Mouse (Mus musculus) ES-CJ7 (cell line): ENCODE results near the gene Carmil1.

ENCODE experiments used
- DNase-seq: peaks from one replicate; pipeline ENCODE4 v3.0.0; 2011; ENCODE audit warnings: low read depth, low spot score

Gene Carmil1

GRCm38 (mm10) chr13:24211229-24211628, 69.4 kb downstream of the Carmil1 start:
- DNase-seq, result no peak

- no peak for DNase-seq
These were observed 74.5 kb downstream of the Carmil1 start for GRCm38 (mm10) chr13:24206097-24206496.

GRCm38 (mm10) chr13:24202314-24202713, 78.3 kb downstream of the Carmil1 start:
- no peak for DNase-seq

DNA sequence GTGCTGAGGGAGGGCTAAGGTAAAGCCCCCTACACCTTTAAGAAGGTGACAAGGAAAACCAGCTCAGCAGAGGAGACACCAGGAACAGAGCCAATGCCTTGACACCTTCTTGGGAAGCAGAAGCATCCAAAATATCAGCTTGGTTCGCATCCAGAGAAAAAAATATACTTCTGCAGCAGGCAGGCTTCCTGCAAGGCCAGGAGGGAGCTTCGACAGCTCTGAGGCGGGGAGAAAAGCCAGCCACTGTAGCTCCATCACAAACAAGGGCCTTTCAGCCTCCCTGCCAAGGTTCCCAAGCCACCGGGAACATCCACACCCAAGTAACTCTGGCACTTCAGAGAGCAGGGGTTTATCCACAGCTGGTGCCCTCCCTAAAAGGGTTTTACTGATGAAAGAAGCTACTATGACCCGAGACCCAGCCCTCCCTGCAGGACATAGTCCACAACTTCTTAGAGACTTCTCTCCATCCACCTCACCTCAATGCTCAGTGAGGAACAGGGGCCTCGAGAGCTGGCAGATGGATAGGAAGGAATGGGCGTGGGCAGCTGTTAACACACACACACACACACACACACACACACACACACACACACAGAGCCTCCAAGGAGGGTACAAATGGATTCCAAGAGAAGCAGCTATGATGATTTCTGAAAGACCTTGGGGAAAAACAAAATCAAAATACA, 80.6 kb downstream of the Carmil1 start:
- no peak for DNase-seq

DNA sequence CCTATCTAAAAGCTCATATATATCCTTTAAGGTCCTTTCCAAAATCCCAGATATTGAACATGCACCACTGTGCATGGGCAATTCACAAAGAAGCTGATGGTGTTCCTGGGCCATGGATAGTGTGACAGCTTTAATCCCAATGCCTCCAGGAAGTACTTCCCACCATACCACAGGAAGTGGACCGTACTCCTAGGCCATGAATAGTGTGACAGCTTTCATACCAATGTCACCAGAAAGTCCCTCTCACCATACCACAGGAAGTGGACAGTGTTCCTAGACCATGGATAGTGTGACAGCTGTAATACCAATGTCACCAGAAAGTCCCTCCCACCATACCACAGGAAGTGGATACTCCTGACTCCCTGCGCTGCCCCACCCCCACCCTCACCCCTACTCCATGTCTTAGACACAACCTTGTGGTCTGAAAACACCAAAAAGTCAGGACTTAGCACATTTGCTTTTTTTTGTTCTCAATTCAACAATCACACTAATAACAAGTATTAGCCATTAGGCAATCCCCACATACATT, 82.1 kb downstream of the Carmil1 start:
- DNase-seq, result no peak

- DNase-seq, result no peak
These were observed 85.2 kb downstream of the Carmil1 start for GRCm38 (mm10) chr13:24195371-24195770.

DNA sequence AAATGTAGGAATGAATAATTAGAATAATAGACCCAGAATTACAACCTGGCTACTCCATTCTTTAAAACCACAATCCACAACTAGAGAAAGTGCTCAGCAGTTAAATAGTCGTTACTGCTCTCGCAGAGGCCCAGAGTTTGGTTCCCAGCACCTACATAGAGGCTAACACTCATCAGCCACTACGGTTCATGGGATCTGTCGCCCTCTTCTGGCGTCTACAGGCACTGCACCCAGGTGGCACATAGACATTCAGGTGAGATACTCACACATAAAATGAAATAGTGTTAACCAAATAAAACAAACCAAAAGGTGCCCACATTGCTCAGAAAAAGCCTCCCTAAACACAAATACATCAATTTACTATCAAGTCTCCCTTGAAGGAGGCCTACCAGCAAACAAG, 86.6 kb downstream of the Carmil1 start:
- peak; percentile 33 for DNase-seq

DNA sequence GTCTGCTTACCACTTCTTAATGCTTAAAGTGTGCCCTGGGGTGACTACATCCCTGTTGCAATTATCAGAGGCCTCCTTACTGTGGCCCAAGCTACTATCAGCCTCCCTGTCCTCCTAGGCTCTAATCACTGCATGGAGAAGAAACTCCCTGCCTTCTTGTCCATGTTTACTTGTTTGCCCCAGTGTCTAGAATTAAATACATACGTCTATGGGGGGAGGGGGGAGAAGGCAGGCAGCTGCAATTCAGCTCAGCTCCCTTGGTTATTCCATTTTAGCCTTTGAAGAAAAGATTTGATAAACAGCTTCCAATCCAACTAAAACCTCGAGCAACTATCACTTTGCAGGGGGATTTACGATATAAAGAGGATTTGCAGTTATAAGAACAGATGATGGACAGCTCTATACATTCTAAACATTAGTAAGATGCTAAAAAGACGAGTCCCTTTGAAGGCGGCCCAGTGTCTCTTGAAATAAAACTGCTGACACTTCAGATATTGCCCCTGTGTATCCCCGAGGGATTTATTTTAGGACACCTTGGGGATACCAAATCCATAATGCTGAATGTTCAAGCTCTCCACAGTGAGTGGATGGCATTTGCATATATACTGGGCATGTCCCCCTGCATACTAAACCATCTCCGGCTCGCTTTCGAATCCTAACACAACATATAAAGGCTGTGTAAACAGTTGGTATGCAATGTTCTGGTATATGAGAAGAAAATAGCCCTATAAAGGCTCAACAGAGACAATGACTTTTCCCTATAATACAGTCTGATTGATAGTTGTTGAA, 89.5 kb downstream of the Carmil1 start:
- no peak for DNase-seq

GRCm38 (mm10) chr13:24187026-24187425, 93.6 kb downstream of the Carmil1 start:
- no peak for DNase-seq

GRCm38 (mm10) chr13:24185641-24186040, 95.0 kb downstream of the Carmil1 start:
- no peak for DNase-seq

DNA sequence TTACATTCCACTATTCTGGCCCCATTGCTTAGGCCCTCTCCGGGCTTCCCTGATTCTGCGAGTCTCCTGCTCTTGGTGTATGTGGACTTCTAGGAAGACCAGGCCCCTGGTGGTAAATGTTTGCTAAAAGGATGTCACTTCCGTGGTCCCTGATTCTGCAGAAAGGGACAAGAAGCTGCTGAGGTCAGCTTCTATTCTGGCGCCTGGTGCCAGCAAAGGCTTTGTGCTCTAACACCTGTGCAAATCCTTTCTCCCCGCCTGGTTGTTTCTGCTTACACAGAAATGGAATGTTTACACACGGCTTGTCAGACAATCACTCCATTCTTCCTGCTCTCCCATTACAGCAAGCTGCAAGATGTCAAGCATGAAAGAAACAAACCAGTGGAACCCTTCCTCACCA, 97.7 kb downstream of the Carmil1 start:
- DNase-seq, result no peak

DNA sequence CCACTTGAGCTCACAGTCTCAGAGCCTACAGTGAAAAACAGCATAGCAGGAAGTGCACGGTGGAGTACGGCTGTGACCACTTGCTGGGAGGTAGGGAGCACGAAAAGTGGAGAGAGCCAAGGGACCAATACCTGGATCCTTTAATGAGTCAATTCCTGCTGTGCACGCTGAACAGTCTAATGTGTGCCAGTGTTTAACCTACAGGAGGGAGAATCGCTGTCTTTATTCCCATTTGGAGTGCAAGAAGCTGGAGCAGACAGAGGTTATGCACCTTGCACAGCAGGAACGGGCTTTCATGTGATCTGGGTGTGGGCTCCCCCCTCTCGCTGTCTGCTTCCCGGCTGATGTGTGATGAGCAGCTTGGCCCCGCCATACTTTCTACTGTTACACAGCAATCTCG, 101.1 kb downstream of the Carmil1 start:
- peak; percentile 29 for DNase-seq

- DNase-seq, result no peak
These were observed 103.0 kb downstream of the Carmil1 start for GRCm38 (mm10) chr13:24177600-24177999.

- no peak for DNase-seq
These were observed 103.8 kb downstream of the Carmil1 start for GRCm38 (mm10) chr13:24176835-24177234.

DNA sequence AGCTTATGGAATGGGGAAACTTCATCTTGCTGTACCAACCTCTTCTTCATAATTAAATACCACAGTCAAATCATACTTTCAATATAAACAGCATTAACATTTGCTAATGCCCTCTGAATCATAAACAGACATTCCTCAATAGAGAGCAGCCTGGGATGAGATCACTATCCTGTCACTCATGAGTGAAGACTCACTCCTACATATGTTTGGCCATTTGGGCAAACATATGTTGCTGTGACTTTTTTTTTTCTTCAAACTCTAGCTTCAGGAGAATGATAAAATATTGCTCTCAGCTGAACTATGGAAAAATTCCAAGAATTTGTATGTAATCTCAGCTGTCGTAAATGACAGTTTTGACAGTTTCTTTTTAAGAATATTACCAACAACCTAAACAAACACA, 110.9 kb downstream of the Carmil1 start:
- no peak for DNase-seq

DNA sequence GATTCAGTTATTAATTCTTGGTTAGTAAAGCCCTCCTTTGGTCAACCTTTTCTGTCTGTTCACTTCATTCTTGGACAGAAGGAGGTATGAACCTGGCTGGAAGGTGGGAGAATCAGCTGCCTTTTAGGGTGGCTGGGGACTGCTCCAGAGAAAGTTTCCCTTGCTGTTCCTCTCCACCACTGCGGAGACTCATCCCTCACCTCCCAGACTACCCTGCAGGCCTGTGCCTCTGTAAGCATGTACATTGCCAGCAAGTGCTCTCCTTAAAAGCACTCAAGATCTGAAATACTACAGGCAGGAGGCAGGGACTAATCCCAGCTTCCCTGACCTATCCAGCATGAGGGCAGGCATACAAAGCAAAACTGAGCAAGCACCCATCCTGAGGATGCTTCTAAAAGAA, 117.2 kb downstream of the Carmil1 start:
- no peak for DNase-seq

GRCm38 (mm10) chr13:24161105-24161504, 119.5 kb downstream of the Carmil1 start:
- no peak for DNase-seq

DNA sequence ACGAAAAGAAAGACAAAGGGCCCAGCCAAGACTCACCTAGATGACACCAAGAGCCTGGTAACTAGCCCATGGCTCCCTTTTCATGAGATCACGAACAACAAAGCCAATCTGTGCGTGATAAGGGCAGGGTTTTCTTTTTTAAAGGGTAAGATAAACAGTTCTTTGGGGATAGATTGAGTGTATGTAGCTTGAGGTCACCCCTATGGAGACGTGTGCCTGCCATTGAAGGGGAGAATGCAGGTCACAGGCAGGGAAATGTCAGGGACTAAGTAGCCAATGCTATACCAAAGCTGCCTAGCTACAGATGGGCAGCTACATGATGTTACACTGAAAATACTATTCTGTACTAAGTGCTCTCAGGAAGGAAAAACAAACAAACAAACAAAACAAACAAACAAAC, 120.6 kb downstream of the Carmil1 start:
- no peak for DNase-seq

GRCm38 (mm10) chr13:24159190-24159965, 121.2 kb downstream of the Carmil1 start:
- DNase-seq, result no peak

DNA sequence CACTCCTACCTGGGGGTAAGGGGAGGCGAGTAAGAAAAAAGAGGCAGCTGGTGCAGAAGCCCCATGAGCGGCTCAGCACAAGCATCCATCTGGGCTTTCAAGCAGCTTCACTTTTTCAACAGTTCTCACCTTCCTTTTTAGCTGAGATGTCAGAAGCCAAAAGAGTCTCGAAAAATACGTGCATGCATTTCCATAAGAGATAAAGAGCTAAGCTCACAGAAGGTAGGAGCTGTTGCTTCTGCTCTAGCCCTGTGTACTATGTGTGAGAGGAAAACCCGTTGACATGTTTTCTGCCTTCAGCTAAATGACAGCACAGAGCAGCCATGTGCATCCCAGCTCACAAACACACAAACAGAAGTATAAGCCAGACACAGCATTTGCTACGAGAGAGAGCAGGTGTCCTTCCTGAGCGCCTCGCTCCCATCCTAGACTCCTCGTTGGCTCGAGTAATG, 123.0 kb downstream of the Carmil1 start:
- no peak for DNase-seq

GRCm38 (mm10) chr13:24155190-24155589, 125.4 kb downstream of the Carmil1 start:
- DNase-seq, result peak; percentile 12
